Mouse (Mus musculus): Measurements from ENCODE around the gene Wfdc1. TPM values are rescaled to one million over a fixed set of nuclear protein-coding genes. Genes with fewer than 3 reads are reported as not detected.

Wfdc1 gene
- polyA plus RNA-seq, 1 experiment from 2014 or later, result 10.8 TPM

DNA sequence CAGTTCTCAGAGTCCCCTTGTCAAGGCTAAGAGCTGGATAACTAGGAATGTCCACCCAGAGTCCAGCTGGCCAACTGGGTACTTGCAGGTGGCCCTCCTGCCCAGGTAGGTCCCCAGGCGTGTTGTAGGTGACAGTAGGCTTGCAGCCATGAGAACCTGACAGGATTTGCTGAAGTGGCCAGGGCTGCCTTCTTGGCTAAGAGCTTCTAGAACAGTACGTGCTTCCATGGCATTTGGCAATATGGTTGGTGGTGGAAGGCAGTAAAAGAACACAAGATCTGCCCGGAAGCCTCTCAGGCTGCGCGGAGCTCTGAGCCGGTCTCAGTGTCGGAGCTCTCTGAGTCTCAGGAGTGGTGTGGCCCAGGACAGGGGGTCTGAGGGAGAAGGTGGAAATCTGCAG, 41.2 kb upstream of the Wfdc1 start:
- H3K9ac ChIP-seq (ENCODE audit: low read length), result no peak overlapping the region
- H3K4me2 ChIP-seq (ENCODE audit: low read depth, low read length), result no peak overlapping the region
- WGBS, result 85% methylated on average over 7 of the region's 7 CpGs
- no peaks in the 10 kb centered on the region for H3K4me1 ChIP-seq (replicated peaks; ENCODE audit: control insufficient read depth, insufficient read depth, low read length)
- no peak for ATAC-seq (ENCODE audit: low read depth)
- H3K27ac ChIP-seq (ENCODE audit: low read length), result no peak overlapping the region
- H3K9me3 ChIP-seq (ENCODE audit: control insufficient read depth, low read length), result no peaks in the 10 kb centered on the region
- no peaks in the 10 kb centered on the region for H3K36me3 ChIP-seq (ENCODE audit: control insufficient read depth, insufficient read depth, low read length)
- H3K27me3 ChIP-seq (ENCODE audit: control insufficient read depth, insufficient read depth, low read depth, low read length), result no peaks in the 10 kb centered on the region
- no peak overlapping the region for H3K4me3 ChIP-seq (ENCODE audit: low read length)

DNA sequence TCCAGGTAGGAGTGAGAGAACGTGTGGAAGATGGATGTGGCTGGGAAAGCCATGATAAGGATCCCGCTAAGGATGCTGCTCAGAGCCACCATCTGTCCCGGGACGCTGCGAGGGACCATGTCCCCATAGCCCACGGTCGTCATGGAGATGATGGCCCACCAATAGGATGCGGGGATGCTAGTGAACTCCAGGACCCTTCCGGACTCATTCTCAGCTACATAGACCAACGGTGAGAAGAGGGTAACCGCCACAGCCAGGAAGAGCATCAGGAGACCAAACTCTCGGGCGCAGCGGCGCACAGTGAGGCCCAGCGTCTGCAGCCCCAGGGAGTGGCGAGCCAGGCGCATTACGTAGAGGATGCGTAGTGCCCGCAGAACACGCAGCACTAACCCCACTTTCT, 40.4 kb upstream of the Wfdc1 start:
- H3K27ac ChIP-seq (ENCODE audit: low read length), result no peak overlapping the region
- H3K4me1 ChIP-seq (replicated peaks; ENCODE audit: control insufficient read depth, insufficient read depth, low read length), result no peaks in the 10 kb centered on the region
- H3K9me3 ChIP-seq (ENCODE audit: control insufficient read depth, low read length), result no peaks in the 10 kb centered on the region
- no peak overlapping the region for H3K4me2 ChIP-seq (ENCODE audit: low read depth, low read length)
- H3K36me3 ChIP-seq (ENCODE audit: control insufficient read depth, insufficient read depth, low read length), result no peaks in the 10 kb centered on the region
- no peak for ATAC-seq (ENCODE audit: low read depth)
- WGBS, result 73% methylated on average over 22 of the region's 22 CpGs
- H3K4me3 ChIP-seq (ENCODE audit: low read length), result no peak overlapping the region
- H3K27me3 ChIP-seq (ENCODE audit: control insufficient read depth, insufficient read depth, low read depth, low read length), result no peaks in the 10 kb centered on the region
- H3K9ac ChIP-seq (ENCODE audit: low read length), result no peak overlapping the region

DNA sequence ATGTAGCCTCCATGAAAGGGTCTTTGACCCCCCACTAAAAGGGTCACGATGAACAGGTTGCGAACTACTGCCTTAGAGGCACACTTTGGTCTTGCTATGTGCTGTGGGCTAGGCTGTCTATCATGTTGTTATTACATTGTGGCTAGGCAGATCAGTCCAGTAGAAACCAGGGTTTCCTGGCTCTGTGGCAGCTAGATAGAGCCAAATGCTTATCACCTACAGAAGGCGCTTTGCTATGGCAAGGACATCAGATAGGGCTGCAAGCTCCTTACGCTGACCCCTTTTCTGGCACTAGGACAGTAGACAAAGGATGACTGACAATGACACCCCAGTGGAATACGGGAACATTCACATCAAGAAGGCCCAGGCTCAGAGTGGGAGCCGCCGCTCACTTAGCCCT, 39.0 kb upstream of the Wfdc1 start:
- WGBS, result 88% methylated on average over 7 of the region's 7 CpGs
- no peak for ATAC-seq (ENCODE audit: low read depth)
- no peaks in the 10 kb centered on the region for H3K36me3 ChIP-seq (ENCODE audit: control insufficient read depth, insufficient read depth, low read length)
- peaks cover 7% of the 10 kb centered on the region; the same call in 1 of the 2 replicates for H3K27me3 ChIP-seq (ENCODE audit: control insufficient read depth, insufficient read depth, low read depth, low read length)
- H3K4me2 ChIP-seq (ENCODE audit: low read depth, low read length), result no peak overlapping the region
- no peak overlapping the region for H3K27ac ChIP-seq (ENCODE audit: low read length)
- no peaks in the 10 kb centered on the region for H3K4me1 ChIP-seq (replicated peaks; ENCODE audit: control insufficient read depth, insufficient read depth, low read length)
- no peak overlapping the region for H3K9ac ChIP-seq (ENCODE audit: low read length)
- H3K4me3 ChIP-seq (ENCODE audit: low read length), result no peak overlapping the region
- no peaks in the 10 kb centered on the region for H3K9me3 ChIP-seq (ENCODE audit: control insufficient read depth, low read length)

DNA sequence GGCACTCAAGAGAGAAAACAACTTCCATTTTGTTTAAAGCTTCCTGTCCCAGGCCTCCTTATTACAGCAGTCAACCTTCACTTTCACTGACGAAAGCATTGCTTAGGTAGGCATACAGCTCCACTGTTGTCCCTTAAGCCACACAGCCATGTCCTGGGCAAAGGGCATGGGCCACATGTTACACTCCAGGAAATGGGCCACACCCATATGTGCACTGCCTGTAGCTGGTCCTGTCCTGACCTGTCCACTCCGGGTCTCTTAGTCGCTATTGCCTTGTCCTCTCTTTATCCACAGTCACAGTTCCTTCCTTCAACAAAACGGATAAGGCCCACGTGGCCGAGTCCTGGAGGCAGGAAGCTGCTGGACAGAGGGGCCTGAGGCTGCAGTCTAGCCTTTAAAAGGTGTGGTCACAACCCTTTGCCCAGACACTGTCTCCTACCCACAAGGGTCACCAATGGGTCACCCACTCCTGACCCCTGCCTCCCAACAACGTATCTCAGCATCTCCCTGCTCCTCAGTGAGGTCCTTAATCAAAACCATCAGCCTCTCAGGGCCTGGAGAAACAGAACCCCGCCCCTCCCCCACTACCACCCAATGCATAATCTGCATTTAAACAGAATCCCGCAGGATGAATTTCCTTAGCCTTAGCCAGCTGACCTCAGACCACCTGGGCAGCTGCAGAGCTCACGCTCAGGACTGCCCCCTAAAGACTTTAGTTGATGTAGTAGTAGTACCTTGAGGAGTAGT, 38.4 kb upstream of the Wfdc1 start:
- Histone ChIP-seq H3K4me3 (ENCODE audit: low read length) (no peak overlapping the region), H3K9ac (ENCODE audit: low read length) (no peak overlapping the region), H3K9me3 (ENCODE audit: control insufficient read depth, low read length) (no peaks in the 10 kb centered on the region), H3K27me3 (ENCODE audit: control insufficient read depth, insufficient read depth, low read depth, low read length) (peaks cover 13% of the 10 kb centered on the region), H3K4me2 (ENCODE audit: low read depth, low read length) (no peak overlapping the region), H3K27ac (ENCODE audit: low read length) (no peak overlapping the region), H3K36me3 (ENCODE audit: control insufficient read depth, insufficient read depth, low read length) (no peaks in the 10 kb centered on the region), H3K4me1 (replicated peaks; ENCODE audit: control insufficient read depth, insufficient read depth, low read length) (no peaks in the 10 kb centered on the region)
- WGBS, result 33% methylated on average over 10 of the region's 10 CpGs
- ATAC-seq (ENCODE audit: low read depth), result peak; percentile 31; the same call in 1 of the 2 replicates

DNA sequence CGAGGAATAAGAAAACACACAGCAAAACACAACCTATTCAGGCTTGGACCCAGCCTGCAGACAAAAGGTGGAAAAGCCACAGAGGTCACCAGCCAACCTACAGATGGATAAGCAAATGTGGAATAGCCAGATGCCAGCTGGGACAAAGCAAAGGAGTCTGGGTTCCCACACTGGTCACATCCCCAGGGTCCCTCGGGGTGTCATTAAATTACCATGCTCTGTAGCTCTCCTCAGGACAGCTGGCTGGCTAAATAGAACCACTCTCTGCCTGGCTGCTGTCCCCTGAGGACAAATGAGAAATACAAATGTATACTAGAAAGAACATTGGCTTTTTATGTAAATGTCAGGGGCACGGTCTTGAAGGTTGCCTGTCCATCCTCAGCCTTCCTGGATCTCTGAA, 35.3 kb upstream of the Wfdc1 start:
- Histone ChIP-seq H3K9ac (ENCODE audit: low read length) (no peak overlapping the region), H3K9me3 (ENCODE audit: control insufficient read depth, low read length) (no peaks in the 10 kb centered on the region), H3K4me2 (ENCODE audit: low read depth, low read length) (no peak overlapping the region), H3K27me3 (ENCODE audit: control insufficient read depth, insufficient read depth, low read depth, low read length) (peaks cover 26% of the 10 kb centered on the region), H3K4me1 (replicated peaks; ENCODE audit: control insufficient read depth, insufficient read depth, low read length) (peaks cover 4% of the 10 kb centered on the region), H3K27ac (ENCODE audit: low read length) (no peak overlapping the region), H3K36me3 (ENCODE audit: control insufficient read depth, insufficient read depth, low read length) (no peaks in the 10 kb centered on the region), H3K4me3 (ENCODE audit: low read length) (no peak overlapping the region)
- WGBS, result 48% methylated on average over 3 of the region's 3 CpGs
- no peak for ATAC-seq (ENCODE audit: low read depth)

DNA sequence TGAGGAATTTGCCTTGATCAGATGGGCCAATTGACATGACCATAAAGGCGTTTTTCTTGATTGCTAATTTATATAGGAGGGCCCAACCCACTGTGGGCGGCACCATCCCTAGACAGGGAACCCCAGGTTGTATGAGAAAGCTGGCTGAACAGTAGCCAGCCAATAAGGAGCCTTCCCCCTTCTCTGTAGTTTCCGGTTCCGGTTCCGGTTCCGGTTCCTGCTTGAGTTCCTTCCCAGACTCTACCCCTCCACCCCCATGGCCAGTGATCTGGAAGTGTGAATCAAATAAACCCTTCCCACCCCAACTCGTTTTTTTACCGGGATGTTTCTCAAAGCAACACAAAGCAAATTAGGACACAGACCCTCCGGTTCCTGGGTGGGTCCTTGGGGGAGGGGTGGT, 33.9 kb upstream of the Wfdc1 start:
- Histone ChIP-seq H3K4me1 (replicated peaks; ENCODE audit: control insufficient read depth, insufficient read depth, low read length) (peaks cover 4% of the 10 kb centered on the region), H3K27me3 (ENCODE audit: control insufficient read depth, insufficient read depth, low read depth, low read length) (peaks cover 26% of the 10 kb centered on the region), H3K9me3 (ENCODE audit: control insufficient read depth, low read length) (no peaks in the 10 kb centered on the region), H3K9ac (ENCODE audit: low read length) (no peak overlapping the region), H3K36me3 (ENCODE audit: control insufficient read depth, insufficient read depth, low read length) (no peaks in the 10 kb centered on the region), H3K4me2 (ENCODE audit: low read depth, low read length) (no peak overlapping the region), H3K4me3 (ENCODE audit: low read length) (no peak overlapping the region), H3K27ac (ENCODE audit: low read length) (no peak overlapping the region)
- no peak for ATAC-seq (ENCODE audit: low read depth)
- WGBS, result 80% methylated on average over 9 of the region's 9 CpGs

DNA sequence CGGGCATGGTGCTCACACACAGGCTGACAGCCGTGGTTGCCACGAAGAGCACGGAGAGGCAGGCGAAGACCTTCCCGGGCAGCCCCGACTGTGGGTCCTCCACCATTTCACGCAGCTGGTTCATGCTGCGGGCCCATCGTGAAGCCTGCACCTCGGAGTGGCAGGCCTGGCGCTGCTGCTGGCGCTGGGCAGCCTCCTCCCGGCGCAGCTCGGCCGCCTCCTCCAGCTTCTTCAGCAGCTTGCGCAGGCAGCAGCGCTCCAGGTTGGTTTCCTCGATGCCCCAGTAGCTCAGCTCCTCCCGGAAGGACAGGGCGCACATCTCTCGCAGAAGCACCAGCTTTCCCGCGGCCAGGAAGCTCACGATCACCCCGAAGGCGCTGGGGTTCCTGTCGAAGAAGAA, 33.3 kb upstream of the Wfdc1 start:
- WGBS, result 36% methylated on average over 29 of the region's 29 CpGs
- Histone ChIP-seq H3K27ac (ENCODE audit: low read length) (no peak overlapping the region), H3K4me3 (ENCODE audit: low read length) (no peak overlapping the region), H3K9ac (ENCODE audit: low read length) (no peak overlapping the region), H3K4me2 (ENCODE audit: low read depth, low read length) (no peak overlapping the region), H3K27me3 (ENCODE audit: control insufficient read depth, insufficient read depth, low read depth, low read length) (peaks cover 26% of the 10 kb centered on the region), H3K4me1 (replicated peaks; ENCODE audit: control insufficient read depth, insufficient read depth, low read length) (peaks cover 4% of the 10 kb centered on the region), H3K36me3 (ENCODE audit: control insufficient read depth, insufficient read depth, low read length) (no peaks in the 10 kb centered on the region), H3K9me3 (ENCODE audit: control insufficient read depth, low read length) (no peaks in the 10 kb centered on the region)
- ATAC-seq (ENCODE audit: low read depth), result no peak

GRCm38 (mm10) chr8:119634616-119635336, 31.4 kb upstream of the Wfdc1 start:
- 0 out of 2 replicates have a peak, but pooled peaks have one; percentile 15 for ATAC-seq (ENCODE audit: low read depth)
- peaks cover 26% of the 10 kb centered on the region for H3K27me3 ChIP-seq (ENCODE audit: control insufficient read depth, insufficient read depth, low read depth, low read length)
- H3K4me2 ChIP-seq (ENCODE audit: low read depth, low read length), result no peak overlapping the region
- H3K36me3 ChIP-seq (ENCODE audit: control insufficient read depth, insufficient read depth, low read length), result no peaks in the 10 kb centered on the region
- no peak overlapping the region for H3K9ac ChIP-seq (ENCODE audit: low read length)
- no peaks in the 10 kb centered on the region for H3K9me3 ChIP-seq (ENCODE audit: control insufficient read depth, low read length)
- H3K4me1 ChIP-seq (replicated peaks; ENCODE audit: control insufficient read depth, insufficient read depth, low read length), result peaks cover 4% of the 10 kb centered on the region
- 24% methylated on average over 14 of the region's 14 CpGs for WGBS
- no peak overlapping the region for H3K4me3 ChIP-seq (ENCODE audit: low read length)
- H3K27ac ChIP-seq (ENCODE audit: low read length), result no peak overlapping the region

DNA sequence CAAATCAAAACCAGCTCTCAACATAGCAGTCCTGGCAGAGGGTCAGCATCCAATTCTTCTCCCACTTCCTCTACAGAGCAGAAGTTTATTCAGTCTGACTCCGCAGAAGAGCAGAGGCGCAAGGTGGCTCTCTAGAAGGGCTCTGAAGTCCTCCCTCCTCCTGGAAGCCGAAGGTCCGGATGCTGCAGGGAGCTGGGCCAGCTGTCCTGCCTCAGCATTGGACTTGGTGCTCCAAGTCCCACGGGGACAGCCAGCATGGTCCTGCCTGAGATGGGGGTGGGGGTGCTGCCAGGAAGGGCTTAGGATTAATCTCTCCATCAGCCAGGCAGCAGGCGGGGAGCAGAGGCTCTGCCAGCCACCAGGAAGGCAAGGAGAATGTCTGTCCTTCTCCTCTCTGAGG, 30.8 kb upstream of the Wfdc1 start, which contains the start of gene Kcng4:
TSS of gene Kcng4 (minus strand) at position 303 of the 400 bp plus-strand sequence.
- Histone ChIP-seq H3K9me3 (ENCODE audit: control insufficient read depth, low read length) (no peaks in the 10 kb centered on the region), H3K27me3 (ENCODE audit: control insufficient read depth, insufficient read depth, low read depth, low read length) (peaks cover 26% of the 10 kb centered on the region), H3K4me2 (ENCODE audit: low read depth, low read length) (no peak within 1 kb of the TSS), H3K36me3 (ENCODE audit: control insufficient read depth, insufficient read depth, low read length) (no peaks in the 10 kb centered on the region), H3K4me3 (ENCODE audit: low read length) (no peak within 1 kb of the TSS), H3K27ac (ENCODE audit: low read length) (no peak within 1 kb of the TSS), H3K9ac (ENCODE audit: low read length) (no peak within 1 kb of the TSS), H3K4me1 (replicated peaks; ENCODE audit: control insufficient read depth, insufficient read depth, low read length) (peaks cover 4% of the 10 kb centered on the region)
- peak; percentile 34; the same call in 1 of the 2 replicates for ATAC-seq (ENCODE audit: low read depth)
- 18% methylated on average over 6 of the region's 6 CpGs for WGBS
